Mouse (Mus musculus) liver, embryonic 14.5 days (tissue): ENCODE results near the gene Atad3a. TPM values are rescaled to one million over a fixed set of nuclear protein-coding genes. Genes with fewer than 3 reads are reported as not detected.
"Not testable (repeated sequence)": the region's sequence is repeated elsewhere in the genome, so short reads cannot be mapped to it uniquely, and the experiment has no call there.

Experiments used
- ATAC-seq: fragments of 200-750 bp; cut with Nextera tagmentation; 2 replicates; pipeline ENCODE4 v1.8.0; 2017; ENCODE audit warnings: moderate number of reproducible peaks, mild to moderate bottlenecking, moderate library complexity; ENCODE audit not compliant: insufficient read depth
- DNase-seq, 3 experiments: peaks; one replicate each; pipeline ENCODE4 v3.0.0-alpha.2; 2012 to 2013; ENCODE audit warnings: low read depth in 3 of 3, low spot score in 3 of 3
- H3K27ac ChIP-seq: fragments of 300-500 bp; sonication (generic); 2 replicates; pipeline ENCODE4 v1.5.1; 2014; ENCODE audit warnings: moderate library complexity, mild to moderate bottlenecking, control low read depth, inconsistent platforms
- H3K27me3 ChIP-seq: fragments of 300-500 bp; sonication (generic); 2 replicates; pipeline ENCODE4 v1.6.1; 2014; ENCODE audit warnings: mild to moderate bottlenecking, low read length, moderate library complexity; ENCODE audit not compliant: control insufficient read depth, insufficient read depth
- H3K36me3 ChIP-seq: fragments of 300-500 bp; sonication (generic); replicated peaks from 2 replicates; pipeline ENCODE4 v1.6.1; 2014; ENCODE audit warnings: low read depth; ENCODE audit not compliant: control insufficient read depth, insufficient read depth
- H3K4me1 ChIP-seq, 2 experiments: fragments of 200-500 bp in 1 of 2; fragments of 300-500 bp in 1 of 2; sonication (generic) in 1 of 2; replicated peaks; 2 replicates each; pipeline ENCODE4 v1.6.1; 2012 to 2014; ENCODE audit warnings: antibody characterized with exemption in 1 of 2, inconsistent platforms in 1 of 2, low read length in 1 of 2; ENCODE audit not compliant: control insufficient read depth in 2 of 2, insufficient read depth in 2 of 2
- H3K4me2 ChIP-seq: fragments of 300-500 bp; sonication (generic); 2 replicates; pipeline ENCODE4 v1.6.1; 2014; ENCODE audit warnings: low read depth, mild to moderate bottlenecking, control low read depth, moderate library complexity
- H3K4me3 ChIP-seq, 2 experiments: fragments of 200-500 bp in 1 of 2; fragments of 300-500 bp in 1 of 2; sonication (generic) in 1 of 2; 2 replicates each; pipeline ENCODE4 v1.5.1; 2012 to 2014; ENCODE audit warnings: low read depth in 2 of 2, low read length in 2 of 2, mild to moderate bottlenecking in 2 of 2, control low read depth in 1 of 2, inconsistent platforms in 1 of 2, moderate library complexity in 1 of 2; ENCODE audit not compliant: insufficient read depth in 1 of 2
- H3K9ac ChIP-seq: fragments of 300-500 bp; sonication (generic); replicated peaks from 2 replicates; pipeline ENCODE4 v1.6.1; 2014; ENCODE audit warnings: mild to moderate bottlenecking, control low read depth, moderate library complexity
- H3K9me3 ChIP-seq: fragments of 300-500 bp; sonication (generic); 2 replicates; pipeline ENCODE4 v1.6.1; 2016; ENCODE audit warnings: low read length, mixed read lengths; ENCODE audit not compliant: control insufficient read depth
- CTCF ChIP-seq: IDR thresholded peaks from 2 replicates; pipeline ENCODE4 v1.5.1; 2016; ENCODE audit warnings: antibody characterized with exemption, low read depth, control low read depth
- EP300 ChIP-seq: IDR thresholded peaks from 2 replicates; pipeline ENCODE4 v1.6.1; 2016; ENCODE audit warnings: antibody characterized with exemption, low read depth
- WGBS: fragments of 180-500 bp; shearing (Covaris S2); extraction: QIAGEN DNeasy Blood & Tissue Kit; methylation state at CpG from one replicate; pipeline ENCODE4 v1.1.7; 2014; ENCODE audit not compliant: insufficient replicate concordance; 5-methylcytosine and 5-hydroxymethylcytosine counted together
- polyA plus RNA-seq, 2 experiments: library from polyadenylated mRNA; depleted of rRNA in 1 of 2; stranded (reverse) in 1 of 2; unstranded in 1 of 2; fragments of >200 nt; fragmentation: Nextera tagmentation in 1 of 2; extraction: Ambion mirVana in 1 of 2; gene quantifications; 2 replicates each; pipeline versions ENCODE4 v1.2.1 to v1.2.3; 2012 to 2014

Atad3a gene
- polyA plus RNA-seq, 2 experiments: 31.2 to 41.8 TPM

DNA sequence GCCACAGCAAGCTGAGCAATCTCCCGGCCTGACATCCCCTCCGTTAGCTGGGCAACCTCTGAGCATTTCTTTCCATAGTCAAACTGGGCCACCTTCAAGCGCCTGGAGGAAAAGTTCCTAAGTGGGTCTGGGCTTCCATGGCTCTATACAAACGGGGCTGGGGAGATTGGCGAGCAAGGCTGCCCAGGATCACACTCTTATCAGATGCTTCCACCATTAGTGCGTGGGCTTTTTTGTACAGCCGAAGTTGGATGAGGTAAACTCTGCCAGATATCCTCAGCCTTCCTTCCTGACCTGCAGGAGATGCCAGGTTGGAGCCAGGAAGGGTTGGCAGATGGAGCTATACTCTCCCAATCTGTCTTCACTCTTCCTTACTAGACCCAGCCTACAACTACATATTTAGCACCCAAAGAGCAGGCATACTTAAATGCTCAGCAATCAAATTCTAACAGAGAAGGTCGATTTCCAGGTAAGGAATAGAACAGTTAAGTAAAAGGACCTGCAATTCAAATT lies 14.8 kb downstream of the Atad3a start:
- Histone ChIP-seq H3K4me3 (no peak overlapping the region), H3K9ac (no peak overlapping the region), H3K4me1 (no peaks in the 10 kb centered on the region), H3K36me3 (peaks cover 47% of the 10 kb centered on the region), H3K27ac (no peak overlapping the region), H3K27me3 (no peaks in the 10 kb centered on the region), H3K4me2 (no peak overlapping the region), H3K9me3 (no peaks in the 10 kb centered on the region)
- 71% methylated on average over 8 of the region's 8 CpGs for WGBS
- DNase-seq (no peak), ATAC-seq (no peak)
- TF ChIP-seq CTCF: no peak
- no peak for TF ChIP-seq EP300

DNA sequence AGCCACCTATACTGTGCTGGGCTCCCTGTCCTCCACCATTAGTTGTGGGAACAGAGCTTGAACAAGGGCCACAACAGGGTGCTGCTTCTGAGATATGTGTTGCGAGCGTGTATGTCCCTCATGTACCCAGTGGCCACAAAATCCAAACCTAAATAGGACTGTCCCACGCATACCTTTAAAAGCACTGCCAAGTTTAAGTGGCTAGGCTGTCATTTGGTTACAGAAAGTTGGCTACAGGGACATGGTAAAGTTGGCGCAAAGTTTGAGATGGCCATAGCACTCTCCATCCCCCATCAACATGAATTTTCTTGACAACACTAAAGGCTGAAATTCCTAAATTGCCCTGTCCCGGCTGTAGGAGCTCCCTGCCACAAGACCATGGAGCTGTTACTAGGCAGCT lies 15.8 kb downstream of the Atad3a start:
- no peaks in the 10 kb centered on the region for H3K9me3 ChIP-seq
- ATAC-seq (no peak), DNase-seq (no peak)
- no peak overlapping the region for H3K9ac ChIP-seq
- H3K4me2 ChIP-seq: no peak overlapping the region
- H3K27ac ChIP-seq: no peak overlapping the region
- H3K4me1 ChIP-seq: no peaks in the 10 kb centered on the region
- no peak for TF ChIP-seq EP300
- TF ChIP-seq CTCF: no peak
- no peaks in the 10 kb centered on the region for H3K27me3 ChIP-seq
- H3K4me3 ChIP-seq: no peak overlapping the region
- WGBS: 83% methylated on average over 5 of the region's 5 CpGs
- peaks cover 45% of the 10 kb centered on the region for H3K36me3 ChIP-seq

DNA sequence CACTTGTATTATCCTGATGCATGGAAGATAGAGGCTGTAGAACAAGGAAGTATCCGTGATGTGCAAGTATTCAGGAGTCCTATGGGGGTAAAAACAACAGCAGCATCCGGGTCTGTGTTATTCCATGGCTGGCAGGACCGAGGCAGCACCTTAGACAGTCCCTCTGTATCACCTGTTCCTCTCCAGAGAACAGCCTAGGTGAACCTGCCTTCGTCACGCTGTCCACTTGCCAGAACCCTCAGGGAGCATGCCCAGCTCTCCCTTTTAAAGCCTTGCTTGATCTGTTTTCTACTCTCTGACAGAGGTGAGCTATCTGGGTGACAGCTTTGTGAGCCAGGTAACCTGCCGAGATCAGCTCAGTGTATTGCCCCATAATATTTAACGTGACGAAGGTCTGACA lies 16.4 kb downstream of the Atad3a start:
- WGBS: 77% methylated on average over 8 of the region's 8 CpGs
- H3K9ac ChIP-seq: no peak overlapping the region
- H3K27me3 ChIP-seq: no peaks in the 10 kb centered on the region
- H3K36me3 ChIP-seq: peaks cover 39% of the 10 kb centered on the region
- no peak overlapping the region for H3K4me2 ChIP-seq
- DNase-seq (no peak), ATAC-seq (no peak)
- H3K27ac ChIP-seq: no peak overlapping the region
- no peak for TF ChIP-seq CTCF
- H3K4me3 ChIP-seq: no peak overlapping the region
- no peaks in the 10 kb centered on the region for H3K9me3 ChIP-seq
- no peaks in the 10 kb centered on the region for H3K4me1 ChIP-seq

DNA sequence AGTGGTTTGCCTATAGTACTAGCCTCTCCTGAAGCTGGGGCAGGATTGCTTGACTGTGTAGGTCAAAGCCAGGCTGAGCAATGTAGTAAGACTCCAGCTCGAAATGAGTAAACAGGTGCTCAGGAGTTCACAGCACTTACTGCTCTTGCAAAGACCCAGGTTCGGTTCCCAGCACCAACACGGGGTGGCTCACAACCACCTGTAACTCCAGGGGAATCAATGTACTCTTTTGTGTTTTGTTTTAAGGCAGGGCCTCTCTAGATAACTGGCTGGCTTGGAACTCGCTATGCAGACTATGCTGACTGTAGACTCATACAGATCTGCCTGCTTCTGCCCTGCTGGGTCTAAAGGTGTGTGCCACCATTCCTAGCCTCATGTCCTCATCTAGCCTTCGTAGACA lies 18.2 kb downstream of the Atad3a start:
- peaks cover 28% of the 10 kb centered on the region for H3K36me3 ChIP-seq

DNA sequence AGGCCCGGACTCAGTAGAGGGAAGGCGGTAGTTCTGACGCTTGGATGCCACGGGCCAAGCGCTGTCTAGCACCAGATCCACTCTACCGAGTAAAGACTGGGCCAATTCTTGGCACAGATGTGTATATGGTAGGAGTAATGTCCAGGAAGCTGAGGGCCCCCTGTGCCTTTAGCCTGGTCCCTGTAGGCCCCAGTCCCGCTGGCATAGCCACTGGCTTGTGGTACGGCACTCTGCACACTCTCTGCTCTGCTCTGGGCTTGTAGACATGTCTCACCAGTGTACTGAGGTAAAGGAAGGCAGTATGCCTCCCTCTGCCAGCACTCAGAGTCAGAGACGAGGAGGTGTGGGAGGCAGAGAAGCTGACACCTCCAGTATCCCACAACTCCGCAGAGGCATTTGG lies 20.2 kb downstream of the Atad3a start:
- not testable (repeated sequence) for H3K4me2 ChIP-seq, H3K9me3 ChIP-seq, ATAC-seq, H3K4me3 ChIP-seq, H3K9ac ChIP-seq, H3K27me3 ChIP-seq, H3K4me1 ChIP-seq, H3K27ac ChIP-seq, DNase-seq
- H3K36me3 ChIP-seq: peaks cover 20% of the 10 kb centered on the region
- WGBS: 89% methylated on average over 10 of the region's 10 CpGs

More for the DNA sequence above, 18.2 kb downstream of the Atad3a start:
- ATAC-seq: no peak
- Histone ChIP-seq H3K9me3 (no peaks in the 10 kb centered on the region), H3K9ac (no peak overlapping the region), H3K4me2 (no peak overlapping the region), H3K4me3 (no peak overlapping the region), H3K27ac (no peak overlapping the region), H3K4me1 (no peaks in the 10 kb centered on the region), H3K27me3 (no peaks in the 10 kb centered on the region)
- TF ChIP-seq EP300 (no peak), CTCF (no peak)
- 76% methylated on average over 5 of the region's 5 CpGs for WGBS
- DNase-seq: no peak
